Mouse (Mus musculus) ZHBTc4 (cell line): ENCODE measurements around the gene Cldn5.

Source experiments
- DNase-seq: peaks from one replicate; pipeline ENCODE4 v3.0.0-alpha.2; 2011; ENCODE audit warnings: low read depth, low spot score

Gene Cldn5

DNA sequence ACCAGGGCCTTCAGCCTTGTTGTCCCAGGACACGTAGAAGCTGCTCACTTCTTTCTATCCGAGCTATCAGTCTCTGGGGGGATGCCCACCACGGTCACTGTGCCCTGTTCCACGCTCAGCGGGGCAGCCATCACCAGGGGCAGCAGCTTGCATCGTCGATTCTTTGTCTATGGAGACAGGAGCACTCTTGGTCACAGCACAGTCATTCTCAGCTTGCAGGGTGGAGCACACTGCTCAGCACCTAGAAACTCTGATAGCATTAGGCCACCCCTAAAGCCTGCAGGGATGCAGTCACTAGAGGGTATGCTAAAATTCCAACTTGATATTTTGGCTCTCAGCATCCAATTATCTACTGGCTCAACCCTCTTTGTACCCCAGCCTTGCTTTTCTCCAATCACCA is 8.4 kb downstream of the Cldn5 start:
- DNase-seq, result no peak

DNA sequence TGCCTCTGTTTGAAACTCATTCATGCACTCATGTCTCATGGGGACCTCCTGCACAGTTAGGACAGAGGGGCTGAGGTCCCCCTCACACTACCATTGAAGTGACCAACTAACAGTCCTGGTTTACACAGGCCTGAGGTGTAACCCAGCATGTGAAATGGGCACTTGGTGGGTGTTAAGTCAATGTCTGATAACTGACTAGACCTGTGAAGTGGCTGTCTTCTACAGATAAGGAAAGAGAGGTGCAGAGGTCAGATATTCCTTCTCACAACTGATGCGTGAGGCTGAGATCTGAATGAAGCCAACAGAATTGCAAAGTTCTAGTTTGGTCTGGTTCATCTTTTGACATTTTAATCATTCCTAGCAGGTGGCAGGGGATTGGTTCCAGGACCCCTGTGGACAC is 8.8 kb downstream of the Cldn5 start:
- peak; percentile 30 for DNase-seq

DNA sequence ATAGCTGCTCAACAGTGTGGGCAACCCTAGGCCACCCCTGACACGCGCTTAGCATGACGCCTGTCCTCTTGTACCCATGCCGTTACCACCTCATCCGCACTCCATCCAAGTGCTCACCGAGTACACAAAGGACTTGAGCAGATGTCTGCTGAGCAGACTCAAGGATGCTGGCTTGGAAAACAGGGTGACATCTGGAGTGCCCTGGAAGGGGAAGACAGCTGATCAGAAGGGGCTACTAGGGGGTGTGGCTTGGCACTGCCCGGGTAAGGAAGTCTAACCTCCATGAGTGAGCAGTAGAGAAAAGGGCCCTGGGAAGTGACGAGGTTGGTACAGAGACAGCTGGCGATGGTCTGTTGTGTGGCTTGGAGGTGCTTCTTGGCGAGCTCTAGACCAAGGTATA is 10.0 kb downstream of the Cldn5 start:
- no peak for DNase-seq

DNA sequence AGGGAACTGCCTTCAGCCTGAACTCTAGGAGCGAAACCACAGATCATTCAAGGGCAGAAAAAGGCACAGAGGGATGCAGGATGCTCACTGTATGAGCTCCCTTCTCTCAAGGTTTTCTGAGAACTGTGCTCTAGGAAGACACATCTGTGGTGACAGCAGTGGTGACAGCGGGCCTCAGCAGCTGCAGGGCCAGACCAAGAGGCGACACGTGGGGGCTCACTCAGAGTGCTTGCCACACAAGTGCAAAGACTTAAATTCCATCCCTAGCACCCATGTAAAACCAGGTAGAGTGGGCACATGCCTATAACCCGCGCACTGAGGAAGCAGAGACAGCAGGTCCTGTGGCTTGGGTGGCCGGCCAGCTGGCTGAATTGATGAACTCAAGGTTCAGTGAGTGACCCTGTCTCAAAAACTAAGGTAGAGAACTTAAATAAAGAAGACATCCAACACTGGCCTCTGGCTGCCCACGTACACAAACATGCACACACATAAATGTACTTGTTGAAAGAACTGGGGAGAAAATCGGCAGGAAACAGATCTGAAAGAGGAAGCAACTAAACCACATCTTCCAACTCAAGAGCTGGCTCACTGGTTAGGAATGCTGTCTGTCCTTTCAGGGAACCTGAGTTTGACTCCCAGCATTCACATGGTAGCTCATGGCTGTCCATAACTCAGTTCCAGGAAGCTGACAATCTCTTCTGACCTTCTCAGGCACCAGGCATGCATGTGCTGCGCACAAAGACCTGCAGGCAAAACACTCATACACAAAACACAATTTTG is 12.2 kb downstream of the Cldn5 start:
- DNase-seq, result no peak

DNA sequence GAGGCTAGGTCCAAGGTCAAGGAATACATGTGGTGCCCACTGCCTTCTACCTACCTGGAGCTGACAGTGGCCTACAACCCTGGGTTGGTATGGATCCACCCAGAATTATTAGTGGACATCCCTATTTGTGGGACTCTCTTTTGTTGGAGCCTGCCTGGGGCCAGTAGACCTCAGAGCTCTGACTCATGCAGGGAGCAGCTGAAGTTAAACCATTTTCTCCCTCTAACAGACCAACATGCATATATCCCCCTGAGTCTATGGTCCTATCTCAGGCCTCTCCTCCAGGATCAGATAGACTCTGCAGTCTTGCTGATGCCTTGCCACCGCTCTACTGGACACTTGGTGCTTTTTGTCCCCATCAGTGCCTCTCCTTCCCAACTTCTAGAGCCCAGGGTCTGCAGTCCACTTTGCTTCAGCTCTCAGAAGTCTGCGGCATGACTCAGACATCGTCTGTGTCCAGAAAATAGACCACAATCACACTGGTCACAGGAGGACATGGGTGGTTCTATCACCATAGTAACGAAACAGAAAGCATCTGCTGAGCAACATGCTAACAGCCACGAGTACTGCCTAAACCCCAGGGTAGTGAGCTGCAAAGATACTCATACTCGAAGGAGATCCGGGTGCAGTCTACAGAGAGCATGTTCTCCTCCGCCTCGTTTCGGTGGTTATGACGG is 18.7 kb downstream of the Cldn5 start:
- DNase-seq, result no peak

DNA sequence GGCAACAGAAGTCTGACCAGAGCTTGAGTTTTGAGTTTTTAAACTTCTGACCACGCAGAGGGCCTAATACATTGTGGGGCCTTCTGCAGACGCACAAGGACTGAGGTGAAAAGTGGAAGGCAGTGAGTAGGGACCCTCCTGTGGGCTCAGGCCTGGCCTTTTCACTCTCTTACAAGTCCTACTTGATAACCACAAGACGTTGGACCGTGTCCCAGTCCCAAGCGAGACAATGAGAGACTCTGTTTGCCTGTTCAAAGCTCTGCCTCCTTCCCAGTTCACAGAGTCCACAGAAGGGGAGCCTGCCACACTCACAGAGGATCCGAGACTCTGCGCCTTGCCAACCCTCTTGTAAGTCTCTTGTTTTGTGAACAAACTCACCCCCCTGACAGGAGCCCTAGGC is 20.0 kb downstream of the Cldn5 start:
- DNase-seq, result no peak

DNA sequence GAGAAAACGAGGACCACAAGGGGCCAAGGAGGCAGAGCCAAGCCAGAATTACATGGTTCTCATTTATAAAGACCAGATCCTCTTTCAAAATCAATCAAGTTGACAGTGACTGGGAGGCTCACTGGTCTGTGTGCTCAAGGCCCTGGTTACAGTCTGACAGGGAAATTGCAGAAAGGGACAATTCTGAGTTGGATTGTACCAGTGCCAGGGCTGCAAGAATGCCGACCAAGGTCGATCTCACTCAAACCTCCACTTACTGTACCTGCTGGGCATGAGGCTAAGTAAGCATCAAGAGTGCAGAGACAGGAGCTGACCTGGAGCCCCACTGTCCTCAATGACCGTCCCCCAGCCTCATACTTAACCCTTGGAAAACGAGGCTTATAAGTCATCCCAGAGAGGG is 21.5 kb downstream of the Cldn5 start:
- no peak for DNase-seq

DNA sequence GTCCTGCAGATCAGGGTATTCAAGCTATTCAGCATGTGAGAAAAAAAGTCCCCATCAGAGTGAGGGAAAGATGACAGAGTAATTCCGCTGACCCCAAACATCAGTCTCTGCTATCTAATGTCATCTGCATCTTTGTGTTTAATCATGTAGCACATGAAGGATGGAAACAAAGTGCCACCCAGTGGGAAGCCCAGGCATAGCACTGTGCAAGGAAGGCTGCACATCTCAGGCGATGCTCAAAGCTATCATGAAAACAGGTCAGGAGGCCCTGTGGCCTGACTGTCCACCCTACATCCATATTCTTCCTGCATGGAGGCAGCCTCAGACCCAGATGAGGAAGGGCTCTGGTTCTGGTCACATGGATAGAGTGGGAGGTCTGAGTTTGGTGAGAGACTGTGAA is 22.2 kb downstream of the Cldn5 start:
- peak; percentile 56 for DNase-seq

DNA sequence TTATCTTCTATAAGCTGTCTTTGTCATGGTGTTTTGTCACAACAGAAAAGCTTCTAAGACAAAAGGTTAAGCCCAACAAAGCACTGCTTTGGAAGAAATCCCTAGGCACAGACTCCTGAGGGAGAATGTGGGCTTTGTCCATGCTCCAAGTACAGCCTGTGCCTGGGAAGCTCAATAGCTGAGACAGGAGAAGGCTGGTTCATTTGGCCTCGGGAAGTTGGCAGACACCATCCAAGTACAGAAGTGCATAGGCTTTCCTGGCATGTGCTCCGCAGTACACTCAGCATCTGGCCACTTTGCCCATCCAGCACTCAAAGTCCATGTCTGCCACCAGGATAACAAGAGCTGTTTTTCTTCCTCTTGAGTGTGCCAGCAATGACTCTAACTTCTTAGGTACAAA is 29.1 kb downstream of the Cldn5 start:
- no peak for DNase-seq

DNA sequence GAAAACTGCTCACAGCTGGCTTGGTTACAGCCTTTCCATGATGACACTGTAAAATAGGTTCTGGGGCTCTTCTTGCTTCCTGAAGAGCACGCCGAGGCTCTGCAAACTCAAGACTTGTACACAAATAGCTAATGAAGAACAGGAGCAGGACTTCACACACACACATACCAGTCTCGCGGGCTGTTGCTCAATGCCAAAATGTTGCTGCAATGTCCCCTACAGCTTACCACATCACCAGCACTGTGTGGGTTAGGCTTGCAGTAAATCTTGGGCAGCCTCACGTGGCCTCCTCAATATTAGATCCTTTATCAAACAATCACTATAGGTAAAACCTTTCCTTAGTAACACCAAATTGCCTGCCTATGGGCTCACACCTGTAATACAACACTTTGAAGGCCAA is 32.4 kb downstream of the Cldn5 start:
- DNase-seq, result no peak

DNA sequence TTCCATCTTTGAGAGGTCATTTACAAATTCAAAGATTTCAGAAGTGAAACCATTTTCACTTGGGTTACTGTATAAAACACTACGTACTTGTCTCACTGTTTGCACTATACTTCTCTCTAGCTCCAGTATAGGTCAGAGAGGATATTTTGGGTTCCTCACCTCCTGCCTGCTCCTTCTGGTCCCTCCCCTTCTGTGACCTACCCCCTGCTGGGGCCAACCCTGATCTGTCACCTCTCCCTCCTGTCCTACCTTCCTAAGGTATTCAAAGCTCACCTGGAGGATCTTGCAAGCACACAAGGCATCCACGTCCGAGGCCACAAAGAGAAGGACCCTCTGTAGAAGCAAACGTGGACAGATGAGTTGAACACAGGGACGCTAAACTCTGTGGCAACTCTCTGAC is 34.4 kb downstream of the Cldn5 start:
- DNase-seq, result peak; percentile 74

DNA sequence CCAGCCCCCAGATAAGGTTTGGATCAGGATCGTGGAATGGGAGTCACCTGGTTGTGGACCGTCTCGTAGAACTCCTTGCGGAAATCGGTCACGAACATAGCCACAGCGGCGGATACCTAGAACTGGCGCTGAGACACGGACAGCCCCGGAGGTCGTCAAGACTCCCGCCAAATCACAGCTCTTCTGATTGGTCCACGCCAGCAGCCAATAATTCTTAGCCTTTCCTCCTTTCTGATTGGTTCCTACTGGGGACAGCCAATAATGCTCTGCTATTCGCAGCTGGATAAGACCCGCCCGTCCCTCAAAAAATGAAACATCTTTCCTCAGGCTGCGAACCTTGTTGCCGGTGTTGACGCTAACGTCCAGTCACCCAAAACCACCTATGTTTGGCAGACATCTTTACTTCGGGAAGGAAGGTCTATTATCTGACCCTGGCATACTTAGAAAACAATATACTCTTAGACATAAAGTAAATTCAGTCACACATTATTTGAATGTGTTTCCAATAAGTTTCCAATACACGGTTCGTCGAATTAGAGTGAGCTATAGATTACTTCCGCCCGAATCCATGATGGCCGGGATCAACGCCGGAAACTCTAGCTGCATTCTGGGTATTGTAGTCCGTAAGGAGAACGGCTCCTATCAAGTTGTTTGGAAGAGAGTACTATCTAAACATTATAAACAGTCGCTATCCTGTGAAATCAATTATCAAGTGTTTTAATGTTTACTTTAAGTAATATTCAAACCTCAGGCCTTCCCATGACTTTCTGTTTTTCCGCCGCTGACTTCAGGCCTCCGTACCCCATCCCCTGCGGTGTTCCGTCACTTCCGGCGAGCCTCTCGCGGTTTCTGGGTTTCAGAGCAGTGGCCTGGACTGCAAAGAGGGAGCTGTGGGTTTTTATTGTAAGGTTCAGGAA is 35.1 kb downstream of the Cldn5 start, which contains the start of the genes Ufd1 and Cdc45:
Ufd1 (plus strand) TSS at position 312 of the 917 bp plus-strand sequence.
Cdc45 (minus strand) TSS at position 520 of the 917 bp plus-strand sequence.
- DNase-seq, result peak; percentile 98

DNA sequence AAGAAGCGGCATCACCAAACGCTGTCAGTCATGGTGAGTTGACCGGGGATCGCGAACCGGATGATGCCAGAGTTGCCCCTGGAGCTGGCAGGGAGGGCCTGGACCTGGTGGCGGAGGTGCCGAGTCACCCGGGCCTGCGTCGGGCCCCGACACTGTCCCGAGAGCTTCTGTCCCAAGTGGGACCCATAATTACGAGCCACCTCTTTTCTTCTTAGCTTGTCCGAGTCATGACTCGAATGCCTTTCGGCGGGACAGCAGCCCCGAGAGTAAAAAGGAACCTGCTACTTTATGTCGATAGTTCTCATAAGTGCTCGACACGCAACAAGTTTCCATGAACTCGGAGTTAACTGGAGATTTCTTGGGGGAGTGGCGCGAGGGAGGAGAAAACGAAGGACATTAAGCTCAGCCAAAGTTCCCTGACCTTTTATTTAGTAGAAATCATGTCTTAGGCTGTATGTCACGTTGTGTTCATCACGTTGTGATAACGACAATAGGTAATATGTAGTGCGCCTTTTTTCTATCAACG is 35.8 kb downstream of the Cldn5 start:
- DNase-seq, result no peak

DNA sequence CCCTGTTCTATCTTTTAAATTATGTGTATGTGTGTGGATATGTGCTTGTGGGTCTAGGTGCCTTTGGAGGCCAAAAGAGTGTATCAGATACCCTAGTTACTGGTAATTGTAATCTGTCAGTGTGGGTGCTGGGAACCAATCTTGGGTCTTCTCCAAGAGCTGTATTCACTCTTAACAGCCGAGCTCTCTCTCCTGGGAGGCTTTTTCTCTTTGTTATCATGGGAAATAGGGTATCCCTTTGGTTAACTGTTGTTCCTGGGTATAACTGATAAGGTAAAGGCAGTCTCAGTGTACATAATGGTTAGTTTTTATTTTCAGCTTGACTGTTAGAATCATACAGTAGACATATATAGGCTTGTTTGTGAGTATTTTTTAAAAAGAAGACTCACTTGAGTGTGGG is 45.7 kb downstream of the Cldn5 start:
- no peak for DNase-seq

DNA sequence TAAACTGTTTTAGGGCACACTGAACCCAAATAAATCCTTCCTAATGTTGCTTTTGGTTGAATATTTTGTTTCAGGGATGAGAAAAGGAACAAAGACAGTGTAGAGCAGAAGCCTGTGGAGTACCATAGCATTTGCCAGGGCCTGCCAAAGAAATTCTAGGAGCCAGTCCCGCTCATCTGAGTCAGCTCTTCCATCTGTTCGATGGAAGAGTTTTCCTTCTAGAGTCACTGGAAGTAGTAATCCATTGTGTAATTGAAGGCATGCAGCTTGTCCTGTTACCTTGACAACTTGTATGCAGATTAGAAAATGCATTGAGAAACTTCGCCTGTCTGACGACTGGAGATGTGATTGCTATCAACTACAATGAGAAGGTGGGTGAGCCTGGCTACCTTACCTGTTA is 46.3 kb downstream of the Cldn5 start:
- no peak for DNase-seq
